Mouse (Mus musculus): ENCODE measurements at regions not wholly inside any gene's neighbourhood (a gene's known extent, or its start where the extent isn't known, plus 50 kb on each side); places are given as distances from the start of the nearest gene placed in this dataset.

- DNase-seq (ENCODE audit: low read depth) = peak; percentile 0
Measured at GRCm38 (mm10) chr12:28176016-28176415, 376.2 kb downstream of the Dcdc2c start.

GRCm38 (mm10) chr12:28174078-28174477 lies 378.1 kb downstream of the Dcdc2c start:
- DNase-seq (ENCODE audit: low read depth) = peak; percentile 15

- no peak for DNase-seq (ENCODE audit: low read depth)
Measured at GRCm38 (mm10) chr12:28158786-28159185, 393.4 kb downstream of the Dcdc2c start.

GRCm38 (mm10) chr12:28150759-28151158 lies 401.4 kb downstream of the Dcdc2c start:
- no peak for DNase-seq (ENCODE audit: low read depth)

GRCm38 (mm10) chr12:28135810-28136592 lies 416.2 kb downstream of the Dcdc2c start:
- no peak for DNase-seq (ENCODE audit: low read depth)

GRCm38 (mm10) chr12:28122766-28123165 lies 429.4 kb downstream of the Dcdc2c start:
- DNase-seq (ENCODE audit: low read depth) = no peak

- peak; percentile 7 for DNase-seq (ENCODE audit: low read depth)
Measured at GRCm38 (mm10) chr12:28120106-28120505, 432.1 kb downstream of the Dcdc2c start.

- no peak for DNase-seq (ENCODE audit: low read depth)
Measured at GRCm38 (mm10) chr12:28090673-28091072, 461.5 kb downstream of the Dcdc2c start.

GRCm38 (mm10) chr12:28085460-28085859 lies 466.7 kb downstream of the Dcdc2c start:
- no peak for DNase-seq (ENCODE audit: low read depth)

- DNase-seq (ENCODE audit: low read depth) = no peak
Measured at GRCm38 (mm10) chr12:28076606-28077005, 475.6 kb downstream of the Dcdc2c start.

GRCm38 (mm10) chr12:28068584-28068983 lies 483.6 kb downstream of the Dcdc2c start:
- no peak for DNase-seq (ENCODE audit: low read depth)

GRCm38 (mm10) chr12:28060281-28060680 lies 491.9 kb downstream of the Dcdc2c start:
- DNase-seq (ENCODE audit: low read depth) = no peak

GRCm38 (mm10) chr12:28055518-28056280 lies 496.5 kb downstream of the Dcdc2c start:
- no peak for DNase-seq (ENCODE audit: low read depth)

- no peak for DNase-seq (ENCODE audit: low read depth)
Measured at GRCm38 (mm10) chr12:28054444-28054843, 497.8 kb downstream of the Dcdc2c start.

- no peak for DNase-seq (ENCODE audit: low read depth)
Measured at GRCm38 (mm10) chr12:28047989-28048388, 504.2 kb downstream of the Dcdc2c start.

GRCm38 (mm10) chr12:28038161-28038911 lies 513.9 kb downstream of the Dcdc2c start:
- no peak for DNase-seq (ENCODE audit: low read depth)

- peak; percentile 46 for DNase-seq (ENCODE audit: low read depth)
Measured at GRCm38 (mm10) chr12:27999170-27999569, 553.0 kb downstream of the Dcdc2c start.

- DNase-seq (ENCODE audit: low read depth) = no peak
Measured at GRCm38 (mm10) chr12:27992152-27992551, 560.0 kb downstream of the Dcdc2c start.

- DNase-seq (ENCODE audit: low read depth) = no peak
Measured at GRCm38 (mm10) chr12:27984261-27984841, 567.8 kb downstream of the Dcdc2c start.

- DNase-seq (ENCODE audit: low read depth) = no peak
Measured at GRCm38 (mm10) chr12:27978257-27978931, 573.8 kb downstream of the Dcdc2c start.

GRCm38 (mm10) chr12:27977548-27978256 lies 574.5 kb downstream of the Dcdc2c start:
- DNase-seq (ENCODE audit: low read depth) = no peak
